Mouse (Mus musculus) stomach, postnatal 0 days (tissue): ENCODE measurements at regions not wholly inside any gene's neighbourhood (a gene's known extent, or its start where the extent isn't known, plus 50 kb on each side); places are given as distances from the start of the nearest gene placed in this dataset.

Experiments used
- CTCF ChIP-seq: IDR thresholded peaks from 2 replicates; pipeline ENCODE4 v1.5.1; 2016; ENCODE audit warnings: antibody characterized with exemption, low read depth, mild to moderate bottlenecking, moderate library complexity
- EP300 ChIP-seq: optimal IDR thresholded peaks from 2 replicates; pipeline ENCODE3; 2016; ENCODE audit warnings: antibody characterized with exemption

- TF ChIP-seq CTCF (no peak), EP300 (no peak)
Measured at GRCm38 (mm10) chr13:97516731-97517130, 243.7 kb downstream of the Gm10260 start.
